Mouse (Mus musculus): ENCODE measurements around the gene 4930452B06Rik. TPM values are rescaled to one million over a fixed set of nuclear protein-coding genes. Genes with fewer than 3 reads are reported as not detected.
"Not testable (repeated sequence)": the region's sequence is repeated elsewhere in the genome, so short reads cannot be mapped to it uniquely, and the experiment has no call there.

Gene 4930452B06Rik
- total RNA-seq (2021): 1 to 10 TPM; 7.6 to 9.0 TPM
- long read RNA-seq, transcript 4930452B06Rik-201 (16 exons, 2,681 nt): major isoform, 6 of 8 reads
- long read RNA-seq, partial matches to known transcripts: 0 of 8 reads
- long read RNA-seq, other reads (novel, unspliced or antisense): 2 of 8 reads

GRCm38 (mm10) chr14:8665636-8666411, at the start of gene 4930452B06Rik:
Gene 4930452B06Rik, minus strand, starts transcription at chr14:8666240.
- peak; percentile 79 to 85 for DNase-seq (ENCODE audit: low spot score in 2 of 2)

- DNase-seq (ENCODE audit: low spot score in 2 of 2): no peak
Observed at GRCm38 (mm10) chr14:8712674-8713073, 46.6 kb upstream of the 4930452B06Rik start.

- DNase-seq (ENCODE audit: low spot score in 2 of 2): no peak
Observed at GRCm38 (mm10) chr14:8689451-8689850, 23.4 kb upstream of the 4930452B06Rik start.

GRCm38 (mm10) chr14:8688462-8688861, 22.4 kb upstream of the 4930452B06Rik start:
- no peak for DNase-seq (ENCODE audit: low spot score in 2 of 2)

- DNase-seq (ENCODE audit: low spot score in 2 of 2): no peak
Observed at GRCm38 (mm10) chr14:8686185-8686584, 20.1 kb upstream of the 4930452B06Rik start.

GRCm38 (mm10) chr14:8679896-8680295, 13.9 kb upstream of the 4930452B06Rik start:
- DNase-seq (ENCODE audit: low spot score in 2 of 2): no peak

- DNase-seq (ENCODE audit: low spot score in 2 of 2): no peak
Observed at GRCm38 (mm10) chr14:8660359-8660758, 5.7 kb downstream of the 4930452B06Rik start.

- no peak for DNase-seq (ENCODE audit: low spot score in 2 of 2)
Observed at GRCm38 (mm10) chr14:8641650-8642279, 24.3 kb downstream of the 4930452B06Rik start.

GRCm38 (mm10) chr14:8632211-8632610, 33.8 kb downstream of the 4930452B06Rik start:
- DNase-seq (ENCODE audit: low spot score in 2 of 2): no peak

GRCm38 (mm10) chr14:8628406-8628805, 37.6 kb downstream of the 4930452B06Rik start:
- DNase-seq (ENCODE audit: low spot score in 2 of 2): no peak

- DNase-seq (ENCODE audit: low spot score in 2 of 2): no peak
Observed at GRCm38 (mm10) chr14:8627481-8627880, 38.6 kb downstream of the 4930452B06Rik start.

GRCm38 (mm10) chr14:8621164-8621563, 44.9 kb downstream of the 4930452B06Rik start:
- DNase-seq (ENCODE audit: low spot score in 2 of 2): no peak

GRCm38 (mm10) chr14:8620580-8620979, 45.5 kb downstream of the 4930452B06Rik start:
- DNase-seq (ENCODE audit: low spot score in 2 of 2): no peak

- DNase-seq (ENCODE audit: low spot score in 2 of 2): no peak
Observed at GRCm38 (mm10) chr14:8615636-8616035, 50.4 kb downstream of the 4930452B06Rik start.

- DNase-seq (ENCODE audit: low spot score in 2 of 2): not testable (repeated sequence)
Observed at GRCm38 (mm10) chr14:8614430-8614829, 51.6 kb downstream of the 4930452B06Rik start.

GRCm38 (mm10) chr14:8612080-8612479, 54.0 kb downstream of the 4930452B06Rik start:
- no peak for DNase-seq (ENCODE audit: low spot score in 2 of 2)

GRCm38 (mm10) chr14:8610108-8610507, 55.9 kb downstream of the 4930452B06Rik start:
- DNase-seq (ENCODE audit: low spot score in 2 of 2): no peak

- peak; percentile 75 to 81 for DNase-seq (ENCODE audit: low spot score in 2 of 2)
Observed at GRCm38 (mm10) chr14:8608559-8609171, 57.4 kb downstream of the 4930452B06Rik start.

- no peak for DNase-seq (ENCODE audit: low spot score in 2 of 2)
Observed at GRCm38 (mm10) chr14:8604898-8605297, 61.1 kb downstream of the 4930452B06Rik start.

- DNase-seq (ENCODE audit: low spot score in 2 of 2): no peak
Observed at GRCm38 (mm10) chr14:8585031-8585430, 81.0 kb downstream of the 4930452B06Rik start.

- DNase-seq (ENCODE audit: low spot score in 2 of 2): not testable (repeated sequence)
Observed at GRCm38 (mm10) chr14:8551006-8551405, 115.0 kb downstream of the 4930452B06Rik start.

- DNase-seq (ENCODE audit: low spot score in 2 of 2): no peak
Observed at GRCm38 (mm10) chr14:8549108-8549507, 116.9 kb downstream of the 4930452B06Rik start.
